Comparison of ENCODE assay signal across 36 mouse cellular contexts in genomic region chr4:31354953-31355352, GRCm38 (mm10).
"Had no signal": no experiment of that assay in that cellular context is flagged by ENCODE, and none has a peak within 500 bp of the region (broad histone marks: within the 10 kb centered on the region; RNA-seq: fewer than 3 reads in every experiment).

No protein-coding gene starts in this region.

- H3K4me1 ChIP-seq: heart, embryonic 10.5 days; heart, embryonic 12.5 days; heart, embryonic 13.5 days; heart, embryonic 15.5 days; hindbrain, embryonic 10.5 days; hindbrain, embryonic 12.5 days; hindbrain, embryonic 13.5 days; hindbrain, embryonic 15.5 days; intestine, embryonic 15.5 days; kidney, embryonic 15.5 days had no signal

- H3K27me3 ChIP-seq: heart, embryonic 12.5 days; heart, embryonic 13.5 days; heart, embryonic 15.5 days; hindbrain, embryonic 12.5 days; hindbrain, embryonic 13.5 days; hindbrain, embryonic 15.5 days; intestine, embryonic 15.5 days; kidney, embryonic 15.5 days had no signal

- H3K36me3 ChIP-seq: heart, embryonic 10.5 days; heart, embryonic 12.5 days; heart, embryonic 13.5 days; heart, embryonic 15.5 days; hindbrain, embryonic 10.5 days; hindbrain, embryonic 12.5 days; hindbrain, embryonic 13.5 days; hindbrain, embryonic 15.5 days; intestine, embryonic 15.5 days; kidney, embryonic 15.5 days had no signal

- H3K4me2 ChIP-seq: heart, embryonic 11.5 days; heart, embryonic 12.5 days; heart, embryonic 13.5 days; heart, embryonic 15.5 days; hindbrain, embryonic 12.5 days; hindbrain, embryonic 13.5 days; hindbrain, embryonic 14.5 days; hindbrain, embryonic 15.5 days; intestine, embryonic 15.5 days; kidney, embryonic 15.5 days had no signal

- H3K4me3 ChIP-seq: heart, adult 2 months; heart, embryonic 10.5 days; heart, embryonic 12.5 days; heart, embryonic 13.5 days; heart, embryonic 15.5 days; hindbrain, embryonic 10.5 days; hindbrain, embryonic 12.5 days; hindbrain, embryonic 13.5 days; hindbrain, embryonic 15.5 days; intestine, embryonic 15.5 days; kidney, embryonic 15.5 days; layer of hippocampus, adult 2 months had no signal

- H3K27ac ChIP-seq: heart, adult 2 months; heart, embryonic 10.5 days; heart, embryonic 13.5 days; heart, embryonic 15.5 days; hindbrain, embryonic 10.5 days; hindbrain, embryonic 12.5 days; hindbrain, embryonic 13.5 days; hindbrain, embryonic 14.5 days; hindbrain, embryonic 15.5 days; hindbrain, postnatal 0 days; intestine, embryonic 15.5 days; kidney, embryonic 15.5 days; kidney, postnatal 0 days; layer of hippocampus, adult 2 months had no signal

- DNase-seq: heart, adult 18-20 months; heart, adult 2 months; heart, postnatal 10 days; heart, postnatal 14 days; heart, postnatal 36 days; heart, postnatal 4 days; kidney, adult 11 months; kidney, adult 18-20 months; kidney, adult 2 months; kidney, adult 8-10 months; kidney, adult 9 months; kidney, postnatal 10 days; kidney, postnatal 14 days; kidney, postnatal 25 days; kidney, postnatal 36 days; kidney, postnatal 4 days; layer of hippocampus, adult 9-11 months had no signal

- H3K9ac ChIP-seq: heart, embryonic 12.5 days; heart, embryonic 13.5 days; heart, embryonic 15.5 days; hindbrain, embryonic 12.5 days; hindbrain, embryonic 13.5 days; hindbrain, embryonic 14.5 days; hindbrain, embryonic 15.5 days; intestine, embryonic 15.5 days; kidney, embryonic 15.5 days had no signal

- ATAC-seq: hindbrain, embryonic 16.5 days; hindbrain, postnatal 0 days; inflammation-experienced regulatory T-cells, adult 6 months; intestine, embryonic 15.5 days; intestine, embryonic 16.5 days; intestine, postnatal 0 days had no signal

- H3K9me3 ChIP-seq: heart, embryonic 10.5 days; heart, embryonic 12.5 days; heart, embryonic 13.5 days; heart, embryonic 15.5 days; hindbrain, embryonic 10.5 days; hindbrain, embryonic 12.5 days; hindbrain, embryonic 13.5 days; hindbrain, embryonic 15.5 days; intestine, embryonic 15.5 days; kidney, embryonic 15.5 days had no signal
